In genomic region chr6:54326671-54327625, GRCm38 (mm10) we compare ENCODE assay signal across 8 mouse cellular contexts. TPM values are rescaled to one million over a fixed set of nuclear protein-coding genes. Genes with fewer than 3 reads are reported as not detected.
DNase-seq lines count a peak whose midpoint lies in the region; ATAC-seq and TF ChIP-seq lines count a peak whose summit lies in the region.

No protein-coding gene starts in this region.

- peak; percentile 40 for ATAC-seq in granulocyte monocyte progenitor cell, adult 5-6 weeks (replicated peaks; ENCODE audit: poor library complexity, severe bottlenecking)
- ATAC-seq in intestine, embryonic 15.5 days: peak; percentile 93

- peak overlapping the region; percentile 95 for H3K4me2 ChIP-seq in intestine, embryonic 15.5 days (replicated peaks)

- no peaks in the 10 kb centered on the region; the same call in 1 of the 2 replicates for H3K4me1 ChIP-seq in cortical plate, adult 2 months (ENCODE audit: control insufficient read depth, insufficient read depth, low read length)
- peaks cover 16% of the 10 kb centered on the region; the same call in 1 of the 2 replicates for H3K4me1 ChIP-seq in intestine, embryonic 15.5 days (replicated peaks)

- no peak for TF ChIP-seq POLR2A in cortical plate, adult 2 months (IDR thresholded peaks at IDR 0.05; ENCODE audit: extremely low read depth, insufficient read depth, low read length)

- H3K4me3 ChIP-seq in cortical plate, adult 2 months (ENCODE audit: insufficient read depth, low read length): peak overlapping the region; percentile 74
- peak overlapping the region; percentile 53 for H3K4me3 ChIP-seq in intestine, embryonic 15.5 days (replicated peaks)
- peak overlapping the region; percentile 43 for H3K4me3 ChIP-seq in macrophage (ENCODE audit: inconsistent target)

- peak overlapping the region; percentile 56 for H3K9ac ChIP-seq in intestine, embryonic 15.5 days

- peak; percentile 72 for DNase-seq in adrenal gland, postnatal 25 days
- DNase-seq in left cerebral cortex, postnatal 14 days (ENCODE audit: low spot score in 2 of 2): peak; percentile 52 to 69
- peak; percentile 76 for DNase-seq in right cerebral cortex, postnatal 25 days
- no peak for DNase-seq in T-cell, adult 2 months (ENCODE audit: low spot score)

- no peak for TF ChIP-seq CTCF in cortical plate, adult 2 months (IDR thresholded peaks at IDR 0.05; ENCODE audit: extremely low read depth, insufficient read depth, low read length)

- H3K27ac ChIP-seq in cortical plate, adult 2 months (ENCODE audit: insufficient read depth, low read length): no peak overlapping the region
- peak overlapping the region; percentile 73 for H3K27ac ChIP-seq in intestine, embryonic 15.5 days
- 0 out of 2 replicates have a peak overlapping the region, but pooled peaks have one; percentile 22 for H3K27ac ChIP-seq in macrophage

- peaks cover 13% of the 10 kb centered on the region for H3K27me3 ChIP-seq in intestine, embryonic 15.5 days (replicated peaks)

- WGBS in intestine, embryonic 15.5 days: under 1% methylated on average over 53 of the region's 53 CpGs
- WGBS in macrophage (ENCODE audit: missing documents): 3% methylated on average over 53 of the region's 53 CpGs

- no peaks in the 10 kb centered on the region for H3K79me2 ChIP-seq in macrophage (ENCODE audit: inconsistent target)

- no peaks in the 10 kb centered on the region for H3K9me3 ChIP-seq in intestine, embryonic 15.5 days

- intact Hi-C loops in left cerebral cortex, postnatal 14 days (cut with DNase I): no loop called here

- H3K36me3 ChIP-seq in intestine, embryonic 15.5 days: no peaks in the 10 kb centered on the region
- H3K36me3 ChIP-seq in macrophage (ENCODE audit: inconsistent target): no peaks in the 10 kb centered on the region

RNA-seq across cellular contexts. Expression of gene Prr15, which starts 1.3 kb away (rescaled TPM):
- 2.9 and 3.2 TPM in 2 replicates for total RNA-seq in adrenal gland, postnatal 25 days (2021)
- 1.0 and 1.1 TPM in 2 replicates for polyA plus RNA-seq in cortical plate, adult 2 months (2012; rRNA removed)
- not detected in 2 replicates for total RNA-seq in granulocyte monocyte progenitor cell, adult 5-6 weeks (2014; fragmentation: Nextera tagmentation)
- total RNA-seq in granulocyte monocyte progenitor cell, adult 5-6 weeks (2017): 0.26 and 0.77 TPM in 2 replicates
- 11.3 and 11.7 TPM in 2 replicates for polyA plus RNA-seq in intestine, embryonic 15.5 days (2015; fragmentation: Nextera tagmentation; extraction: Ambion mirVana)
- 1 to 10 TPM; 1.3 to 1.8 TPM for total RNA-seq in left cerebral cortex, postnatal 14 days (2021)
- total RNA-seq in macrophage (2018; cell fraction: chromatin; rRNA removed): 1 to 10 TPM in 9 of 26 experiments, under 1 TPM in 10, not detected in 7; 0.33 to 3.5 (median 0.92) TPM
- total RNA-seq in macrophage (2018; cell fraction: cytosol; rRNA removed): under 1 TPM; 0.12 to 0.73 (median 0.33) TPM
- total RNA-seq in macrophage (2018; cell fraction: nucleus; rRNA removed): 1 to 10 TPM in 6 of 26 experiments, under 1 TPM in 11, not detected in 9; 0.32 to 2.7 (median 0.70) TPM
- polyA plus RNA-seq in macrophage (2018): 0.29 to 0.41 TPM (median 0.38 TPM) in 3 replicates
